Mouse (Mus musculus) kidney, adult 9 months (tissue): Measurements from ENCODE around the gene Olfr1333.
"Not testable (repeated sequence)": the region's sequence is repeated elsewhere in the genome, so short reads cannot be mapped to it uniquely, and the experiment has no call there.

Experiments
- DNase-seq: peaks from one replicate; pipeline ENCODE4 v3.0.0; 2022

Gene Olfr1333

GRCm38 (mm10) chr4:118836179-118836578 lies at the start of gene Olfr1333:
Gene Olfr1333, minus strand, starts transcription at chr4:118836279.
- DNase-seq = no peak

DNA sequence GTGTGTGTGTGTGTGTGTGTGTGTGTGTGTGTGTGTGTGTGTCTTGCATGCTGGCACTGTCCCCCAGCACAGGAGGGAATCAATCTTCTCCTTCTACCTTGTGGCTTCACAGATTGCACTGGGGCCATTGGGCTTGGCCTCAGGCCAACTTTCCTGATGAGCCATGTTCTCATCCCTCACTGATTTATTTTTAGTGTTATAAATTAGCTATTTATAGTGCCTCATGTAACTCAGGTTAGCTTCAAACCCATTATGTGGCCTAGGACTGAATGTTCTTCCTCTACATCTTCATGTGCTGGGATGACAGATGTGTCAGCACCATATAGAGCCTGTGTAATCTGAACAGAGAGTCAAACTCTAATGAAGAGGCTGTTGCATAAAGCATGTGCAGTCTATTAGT lies 31.5 kb upstream of the Olfr1333 start:
- DNase-seq = no peak

- no peak for DNase-seq
Observed at GRCm38 (mm10) chr4:118864349-118864748, 28.3 kb upstream of the Olfr1333 start, which contains the start of gene Olfr1331. Gene Olfr1331, plus strand, starts transcription at chr4:118864649.

- DNase-seq = no peak
Observed at GRCm38 (mm10) chr4:118862704-118863103, 26.6 kb upstream of the Olfr1333 start.

GRCm38 (mm10) chr4:118861791-118862190 lies 25.7 kb upstream of the Olfr1333 start:
- DNase-seq = no peak

DNA sequence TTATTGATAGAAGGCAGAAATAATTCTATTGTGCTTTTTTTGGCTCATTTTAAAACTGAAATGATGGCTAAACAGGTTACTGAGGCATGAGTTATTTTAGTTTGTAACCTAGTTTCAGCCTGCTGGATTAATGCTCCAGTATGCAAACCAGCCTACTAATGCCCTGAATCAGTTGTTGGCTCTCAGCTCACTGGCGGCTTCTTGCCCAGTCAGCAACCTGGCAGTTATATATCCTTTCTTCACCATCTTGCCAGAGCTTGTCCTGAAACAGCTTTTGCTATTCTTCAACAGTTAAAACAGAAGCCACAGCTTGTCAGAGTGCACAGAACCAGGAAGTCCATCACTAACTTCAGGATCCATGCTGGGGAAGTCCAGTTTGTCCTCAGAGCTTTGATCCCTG lies 17.2 kb downstream of the Olfr1333 start:
- DNase-seq = no peak

GRCm38 (mm10) chr4:118809844-118810243 lies 26.2 kb downstream of the Olfr1333 start, which contains the start of gene Olfr1335:
Gene Olfr1335, minus strand, starts transcription at chr4:118809944.
- DNase-seq = no peak

DNA sequence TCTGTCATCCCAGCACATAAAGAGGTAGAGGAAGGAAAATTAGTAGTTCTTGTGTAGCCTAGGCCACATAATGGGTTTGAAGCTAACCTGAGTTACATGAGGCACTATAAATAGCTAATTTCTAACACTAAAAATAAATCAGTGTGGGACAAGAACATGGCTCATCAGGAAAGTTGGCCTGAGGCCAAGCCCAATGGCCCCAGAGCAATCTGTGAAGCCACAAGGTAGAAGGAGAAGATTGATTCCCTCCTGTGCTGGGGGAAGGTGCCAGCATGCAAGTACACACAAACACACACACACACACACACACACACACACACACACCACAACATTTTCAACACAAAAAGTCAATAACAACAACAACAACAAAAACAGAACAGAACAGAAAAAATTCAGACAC lies 43.3 kb downstream of the Olfr1333 start:
- not testable (repeated sequence) for DNase-seq

- DNase-seq = no peak
Observed at GRCm38 (mm10) chr4:118782486-118782885, 53.6 kb downstream of the Olfr1333 start, which contains the start of gene Olfr1337. Gene Olfr1337, minus strand, starts transcription at chr4:118782586.
